Mouse (Mus musculus) ES-E14 (cell line): ENCODE measurements around the gene Jmjd8. TPM values are rescaled to one million over a fixed set of nuclear protein-coding genes. Genes with fewer than 3 reads are reported as not detected.
"Not testable (repeated sequence)": the region's sequence is repeated elsewhere in the genome, so short reads cannot be mapped to it uniquely, and the experiment has no call there.

ENCODE experiments used
- DNase-seq: peaks from one replicate; pipeline ENCODE4 v3.0.0-alpha.2; 2013; ENCODE audit warnings: low read depth, low spot score
- H3K27ac ChIP-seq: 2 replicates; pipeline ENCODE4 v1.5.1; 2012; ENCODE audit warnings: low read depth, mild to moderate bottlenecking, low read length, moderate library complexity, mixed read lengths; ENCODE audit not compliant: poor library complexity, insufficient read depth, severe bottlenecking
- H3K36me3 ChIP-seq: 2 replicates; pipeline ENCODE4 v1.6.1; 2012; ENCODE audit warnings: mild to moderate bottlenecking, low read length, moderate library complexity, mixed read lengths; ENCODE audit not compliant: control insufficient read depth, poor library complexity, insufficient read depth, severe bottlenecking
- H3K4me1 ChIP-seq, 2 experiments: fragments of 150-350 bp in 1 of 2; sonication (generic) in 1 of 2; 2 replicates each; pipeline ENCODE4 v1.6.1; 2012; ENCODE audit warnings: low read length in 2 of 2, mild to moderate bottlenecking in 1 of 2, mixed read lengths in 1 of 2; ENCODE audit not compliant: control insufficient read depth in 2 of 2, insufficient read depth in 2 of 2, poor library complexity in 1 of 2
- H3K4me3 ChIP-seq, 2 experiments: fragments of 150-350 bp in 1 of 2; sonication (generic) in 1 of 2; 2 replicates each; pipeline ENCODE4 v1.5.1; 2012; ENCODE audit warnings: low read length in 2 of 2, low read depth in 1 of 2, mild to moderate bottlenecking in 1 of 2, mixed read lengths in 1 of 2; ENCODE audit not compliant: insufficient read depth in 1 of 2, poor library complexity in 1 of 2, severe bottlenecking in 1 of 2
- H3K9ac ChIP-seq: 2 replicates; pipeline ENCODE4 v1.6.1; 2012; ENCODE audit warnings: low read depth, mild to moderate bottlenecking, low read length, mixed read lengths; ENCODE audit not compliant: poor library complexity, insufficient read depth, severe bottlenecking
- H3K9me3 ChIP-seq: fragments of 150-350 bp; sonication (generic); 2 replicates; pipeline ENCODE4 v1.6.1; 2012; ENCODE audit warnings: low read depth, mild to moderate bottlenecking, low read length; ENCODE audit not compliant: control insufficient read depth, insufficient read depth
- CHD2 ChIP-seq: IDR thresholded peaks from 2 replicates; pipeline ENCODE4 v1.6.1; 2014; ENCODE audit warnings: mild to moderate bottlenecking, low read depth, low read length, inconsistent platforms
- HCFC1 ChIP-seq: IDR thresholded peaks from 2 replicates; pipeline ENCODE4 v1.6.1; 2012; ENCODE audit warnings: low read length, inconsistent platforms, borderline replicate concordance; ENCODE audit not compliant: insufficient read depth
- MAFK ChIP-seq: IDR thresholded peaks from 2 replicates; pipeline ENCODE4 v1.6.1; 2014; ENCODE audit warnings: mild to moderate bottlenecking, low read depth, low read length, inconsistent platforms; ENCODE audit not compliant: insufficient read depth
- ZC3H11A ChIP-seq: IDR thresholded peaks from 2 replicates; pipeline ENCODE4 v1.6.1; 2012; ENCODE audit warnings: low read depth, mild to moderate bottlenecking, inconsistent platforms, low read length, borderline replicate concordance
- ZNF384 ChIP-seq: IDR thresholded peaks from 2 replicates; pipeline ENCODE4 v1.6.1; 2012; ENCODE audit warnings: low read depth, low read length, inconsistent platforms
- in situ Hi-C, 2 experiments: fragments of 600-800 bp; cut with MboI; formaldehyde crosslinking; loops; one replicate each; pipeline ENCODE4 v1.15.1; 2025; ENCODE audit warnings: low sequenced_read_pairs in 2 of 2, inconsistent platforms in 1 of 2; ENCODE audit not compliant: unreplicated experiment in 2 of 2
- total RNA-seq: library from RNA; depleted of rRNA; stranded (reverse); fragments of 300-350 nt; gene quantifications from 2 replicates; pipeline ENCODE4 v1.2.3, GENCODE M21; 2012

Jmjd8 gene
- total RNA-seq, 1 experiment = 25.1 TPM

DNA sequence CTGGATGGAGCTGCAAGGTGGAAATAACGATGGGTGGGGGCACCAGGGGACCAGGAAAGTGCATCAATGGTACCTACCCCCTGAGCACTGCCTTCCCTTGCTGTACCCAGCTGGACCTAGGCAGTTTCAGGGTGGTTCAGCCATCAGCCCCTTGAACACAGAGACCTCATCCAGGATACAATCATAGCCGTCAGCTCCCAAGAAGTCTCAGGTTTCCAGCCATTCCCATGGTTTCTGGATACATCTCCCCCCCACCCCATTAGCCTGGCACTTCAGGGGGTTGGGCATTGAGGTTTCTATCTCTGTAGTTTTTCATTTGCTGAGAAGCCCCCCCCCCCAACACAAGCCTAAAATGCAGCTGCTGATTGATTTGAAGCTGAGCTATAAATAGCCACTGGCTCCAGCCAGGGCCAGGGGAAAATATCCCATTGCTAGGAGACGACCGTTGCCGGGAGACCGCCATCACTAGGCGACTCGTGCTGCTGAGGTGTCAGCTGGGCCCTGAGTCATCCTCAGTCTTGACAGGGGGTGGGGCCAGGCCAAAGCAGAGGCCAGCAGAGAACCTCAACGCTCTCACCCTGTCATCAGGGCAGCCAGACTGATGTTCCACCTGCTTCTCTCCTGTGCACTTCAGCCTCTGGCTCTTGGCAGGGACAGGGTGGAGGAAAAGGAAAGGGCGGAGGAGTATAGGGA, 25.7 kb upstream of the Jmjd8 start:
- no peak for TF ChIP-seq ZC3H11A
- TF ChIP-seq HCFC1 = no peak
- no peak for TF ChIP-seq MAFK
- TF ChIP-seq ZNF384 = no peak
- TF ChIP-seq CHD2 = no peak
- in situ Hi-C loops = no loop called here
- Histone ChIP-seq H3K9ac (no peak overlapping the region), H3K36me3 (no peaks in the 10 kb centered on the region), H3K27ac (no peak overlapping the region), H3K9me3 (no peaks in the 10 kb centered on the region), H3K4me3 (no peak overlapping the region), H3K4me1 (peaks cover 0 to 3% of the 10 kb centered on the region in 2 experiments; a peak in 1 of 4 replicates)
- DNase-seq = no peak

DNA sequence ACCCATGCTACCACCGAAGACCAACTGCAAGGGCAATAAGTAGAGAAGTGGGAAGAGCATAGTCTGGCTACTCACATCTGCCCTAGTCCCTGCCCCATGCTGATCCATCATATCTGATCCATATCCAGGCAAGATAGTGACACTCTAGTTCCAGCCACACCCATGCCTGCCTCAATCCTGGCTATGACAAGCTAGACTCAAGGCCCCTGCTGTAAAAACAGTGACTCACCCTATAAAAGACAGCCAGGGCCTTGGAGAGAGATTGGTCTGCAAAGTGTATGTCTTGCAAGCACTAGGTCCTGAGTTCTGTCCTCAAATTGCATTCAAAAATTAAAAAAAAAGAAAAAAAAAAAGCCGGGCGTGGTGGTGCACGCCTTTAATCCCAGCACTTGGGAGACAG, 22.2 kb upstream of the Jmjd8 start:
- Histone ChIP-seq H3K9ac (no peak overlapping the region), H3K9me3 (no peaks in the 10 kb centered on the region), H3K4me3 (no peak overlapping the region), H3K27ac (no peak overlapping the region), H3K4me1 (peaks cover 0 to 8% of the 10 kb centered on the region in 2 experiments; a peak in 2 of 4 replicates), H3K36me3 (no peaks in the 10 kb centered on the region)
- DNase-seq = no peak
- TF ChIP-seq HCFC1 (no peak), ZNF384 (no peak), ZC3H11A (no peak), MAFK (no peak), CHD2 (no peak)
- in situ Hi-C loops = no loop called here

DNA sequence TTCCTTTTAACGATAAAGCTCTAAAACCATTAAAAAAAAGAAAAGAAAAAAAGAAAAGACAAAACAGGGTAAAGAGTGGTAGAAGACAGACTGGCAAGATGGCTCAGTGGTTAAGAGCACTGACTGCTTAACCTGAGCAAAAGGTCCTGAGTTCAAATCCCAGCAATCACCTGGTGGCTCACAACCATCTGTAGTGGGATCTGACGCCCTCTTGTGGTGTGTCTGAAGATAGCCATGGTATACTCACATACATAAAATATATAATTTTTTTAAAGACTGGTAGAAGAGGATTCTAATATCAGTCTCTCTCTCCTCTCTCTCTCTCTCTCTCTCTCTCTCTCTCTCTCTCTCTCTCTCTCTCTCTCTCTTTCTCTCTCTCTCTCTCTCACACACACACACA, 21.2 kb upstream of the Jmjd8 start:
- in situ Hi-C loops, H3K36me3 ChIP-seq, H3K4me3 ChIP-seq, H3K27ac ChIP-seq, DNase-seq, H3K9ac ChIP-seq, H3K9me3 ChIP-seq, H3K4me1 ChIP-seq: not testable (repeated sequence)

DNA sequence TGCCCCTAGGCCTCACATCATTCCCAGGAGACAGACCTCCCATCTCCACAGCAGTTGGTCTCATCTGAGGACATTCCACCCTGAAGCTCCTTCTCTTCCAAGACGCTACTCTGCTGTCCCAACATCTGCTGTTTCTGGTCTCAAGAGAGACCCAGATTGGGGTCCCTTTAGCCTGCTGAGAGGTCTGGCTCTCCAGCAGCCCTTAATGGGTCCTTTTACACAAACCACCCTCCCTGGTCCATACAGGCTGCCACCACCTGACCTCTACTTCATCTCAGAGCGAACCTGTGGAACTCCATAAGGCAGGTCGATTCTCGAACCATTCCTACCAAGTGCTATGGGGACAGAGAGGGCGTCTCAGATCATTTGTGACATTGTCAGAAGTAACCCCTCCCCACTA, 20.6 kb upstream of the Jmjd8 start:
- H3K9me3 ChIP-seq = no peaks in the 10 kb centered on the region
- H3K4me1 ChIP-seq = peaks cover 0 to 8% of the 10 kb centered on the region in 2 experiments; a peak in 2 of 4 replicates
- H3K36me3 ChIP-seq = no peaks in the 10 kb centered on the region
- no peak for DNase-seq
- H3K27ac ChIP-seq = no peak overlapping the region
- H3K4me3 ChIP-seq = peak overlapping the region; percentile 68 to 76; a peak in 2 of 4 replicates
- TF ChIP-seq ZC3H11A (no peak), MAFK (no peak), ZNF384 (no peak), CHD2 (no peak), HCFC1 (no peak)
- no peak overlapping the region for H3K9ac ChIP-seq
- in situ Hi-C loops = no loop called here
